Mouse (Mus musculus) megakaryocyte, embryonic 14.5 days (primary cell): Measurements from ENCODE around the gene Amot.

Experiments
- FLI1 ChIP-seq: IDR thresholded peaks from 2 replicates; pipeline ENCODE4 v1.6.1; 2012; ENCODE audit warnings: low read length, inconsistent platforms, mixed read lengths
- GATA1 ChIP-seq: IDR thresholded peaks from 3 replicates; pipeline ENCODE4 v1.6.1; 2012; ENCODE audit warnings: mixed read lengths, low read length, inconsistent platforms, borderline replicate concordance

DNA sequence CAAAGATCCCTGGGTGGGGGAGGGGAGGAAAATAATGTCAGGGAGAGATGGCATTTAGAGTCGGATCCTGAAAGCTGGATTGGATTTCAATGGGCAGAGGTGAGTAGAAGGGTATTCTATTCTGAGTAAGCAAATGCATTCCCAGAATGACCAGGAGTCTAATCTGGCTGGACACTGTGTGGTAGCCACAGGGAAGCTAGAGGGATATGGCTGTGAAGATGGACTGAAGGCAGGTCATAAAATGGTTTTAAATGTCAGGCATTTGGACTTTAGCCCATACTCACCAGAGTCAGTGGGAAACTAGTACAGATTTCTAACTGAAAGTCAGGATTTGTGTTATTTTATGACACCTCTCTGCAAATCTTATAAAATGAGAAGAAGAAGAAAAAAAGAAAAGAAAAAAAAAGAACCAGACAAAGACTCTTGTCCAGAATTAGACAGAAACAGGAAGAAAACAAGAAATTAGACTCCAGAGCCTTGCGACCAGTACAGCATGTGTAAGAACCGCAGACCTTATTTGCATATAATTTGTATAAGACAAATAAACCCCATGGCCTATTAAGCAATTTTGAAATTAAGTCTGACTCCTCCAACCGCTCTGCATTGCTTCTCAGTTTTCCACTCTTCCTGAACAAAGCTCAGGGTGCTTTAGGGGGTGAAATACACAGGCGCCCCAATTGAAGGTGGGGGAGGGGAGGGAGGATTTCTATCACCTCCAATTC, 27.8 kb downstream of the Amot start:
- no peak for TF ChIP-seq GATA1
- no peak for TF ChIP-seq FLI1
